Mouse (Mus musculus): ENCODE results near the gene Tmcc3.
A peak's percentile ranks its signal among the peaks of the same experiment; 100 is the strongest.

Gene Tmcc3

GRCm38 (mm10) chr10:94466313-94466712 is 154.6 kb downstream of the Tmcc3 start:
- no peak for DNase-seq (ENCODE audit: low spot score)

GRCm38 (mm10) chr10:94471487-94471886 is 159.7 kb downstream of the Tmcc3 start:
- DNase-seq (ENCODE audit: low spot score): no peak

GRCm38 (mm10) chr10:94473501-94473900 is 161.8 kb downstream of the Tmcc3 start:
- DNase-seq (ENCODE audit: low spot score): no peak

GRCm38 (mm10) chr10:94474185-94474584 is 162.4 kb downstream of the Tmcc3 start:
- DNase-seq (ENCODE audit: low spot score): no peak

GRCm38 (mm10) chr10:94477366-94478225 is 165.8 kb downstream of the Tmcc3 start:
- DNase-seq (ENCODE audit: low spot score): peak; percentile 53

GRCm38 (mm10) chr10:94479646-94480045 is 167.9 kb downstream of the Tmcc3 start:
- DNase-seq (ENCODE audit: low spot score): no peak

- DNase-seq (ENCODE audit: low spot score): peak; percentile 95
These were observed 168.8 kb downstream of the Tmcc3 start for GRCm38 (mm10) chr10:94480380-94481101.

GRCm38 (mm10) chr10:94481613-94482012 is 169.9 kb downstream of the Tmcc3 start:
- DNase-seq (ENCODE audit: low spot score): no peak

GRCm38 (mm10) chr10:94486179-94486578 is 174.4 kb downstream of the Tmcc3 start:
- DNase-seq (ENCODE audit: low spot score): no peak

- no peak for DNase-seq (ENCODE audit: low spot score)
These were observed 177.8 kb downstream of the Tmcc3 start for GRCm38 (mm10) chr10:94489509-94489908.

GRCm38 (mm10) chr10:94491006-94491405 is 179.3 kb downstream of the Tmcc3 start:
- no peak for DNase-seq (ENCODE audit: low spot score)

GRCm38 (mm10) chr10:94494403-94494846 is 182.7 kb downstream of the Tmcc3 start:
- peak; percentile 85 for DNase-seq (ENCODE audit: low spot score)

GRCm38 (mm10) chr10:94495496-94496235 is 183.9 kb downstream of the Tmcc3 start:
- DNase-seq (ENCODE audit: low spot score): peak; percentile 49

- DNase-seq (ENCODE audit: low spot score): no peak
These were observed 185.2 kb downstream of the Tmcc3 start for GRCm38 (mm10) chr10:94496826-94497440.

- no peak for DNase-seq (ENCODE audit: low spot score)
These were observed 188.6 kb downstream of the Tmcc3 start for GRCm38 (mm10) chr10:94500210-94500876.

GRCm38 (mm10) chr10:94500877-94501273 is 189.1 kb downstream of the Tmcc3 start:
- DNase-seq (ENCODE audit: low spot score): no peak

GRCm38 (mm10) chr10:94501796-94502195 is 190.0 kb downstream of the Tmcc3 start:
- no peak for DNase-seq (ENCODE audit: low spot score)

- DNase-seq (ENCODE audit: low spot score): no peak
These were observed 193.6 kb downstream of the Tmcc3 start for GRCm38 (mm10) chr10:94505248-94505772.

GRCm38 (mm10) chr10:94508863-94509262 is 197.1 kb downstream of the Tmcc3 start:
- DNase-seq (ENCODE audit: low spot score): no peak

- no peak for DNase-seq (ENCODE audit: low spot score)
These were observed 201.0 kb downstream of the Tmcc3 start for GRCm38 (mm10) chr10:94512771-94513170.

- DNase-seq (ENCODE audit: low spot score): no peak
These were observed 202.3 kb downstream of the Tmcc3 start for GRCm38 (mm10) chr10:94514091-94514505.
